Mouse (Mus musculus): ENCODE data around the gene Rsg1. TPM values are rescaled to one million over a fixed set of nuclear protein-coding genes. Genes with fewer than 3 reads are reported as not detected.

Rsg1 gene
- total and polyA plus RNA-seq, 3 experiments: 1.1 to 4.5 (median 3.2) TPM

GRCm38 (mm10) chr4:141271721-141272120 is 58.0 kb downstream of the Rsg1 start:
- Histone ChIP-seq H3K9ac (ENCODE audit: insufficient read depth, low read depth) (no peak overlapping the region), H3K9me3 (replicated peaks; ENCODE audit: low read length) (peaks cover 14% of the 10 kb centered on the region), H3K36me3 (replicated peaks in 1 of 2; ENCODE audit: control insufficient read depth in 1 of 2, insufficient read depth in 1 of 2, low read length in 1 of 2) (no peaks in the 10 kb centered on the region), H3K79me2 (replicated peaks; ENCODE audit: control insufficient read depth, extremely low read depth, insufficient read depth, poor library complexity, severe bottlenecking) (no peaks in the 10 kb centered on the region), H3K4me3 (replicated peaks in 1 of 3; ENCODE audit: low read depth in 2 of 3, low read length in 2 of 3, poor library complexity in 1 of 3) (no peak overlapping the region), H3K27ac (ENCODE audit: insufficient read depth, low read depth) (no peak overlapping the region), H3K4me1 (ENCODE audit: control insufficient read depth in 1 of 2, insufficient read depth in 2 of 2) (peaks cover 6 to 23% of the 10 kb centered on the region in 2 experiments), H3K27me3 (replicated peaks) (peaks cover 38% of the 10 kb centered on the region), H3K4me2 (ENCODE audit: insufficient read depth, low read depth, poor library complexity, severe bottlenecking) (no peak overlapping the region)
- no peak for DNase-seq (ENCODE audit: extremely low read depth)
- TF ChIP-seq TBP (conservative IDR thresholded peaks at IDR 0.05; ENCODE audit: low read depth, low read length): no peak
- no peak for TF ChIP-seq BHLHE40 (IDR thresholded peaks at IDR 0.05; ENCODE audit: low read depth, low read length)
- TF ChIP-seq RAD21 (IDR thresholded peaks at IDR 0.05; ENCODE audit: low read depth, low read length): no peak
- dilution Hi-C loops (cut with MboI; ENCODE audit: extremely low pct_ligation_motif_present, extremely low pct_unique_long_range_greater_than_20kb, low sequenced_read_pairs) (no loop called here), in situ Hi-C loops (cut with MboI; ENCODE audit: low pct_ligation_motif_present, low pct_unique_long_range_greater_than_20kb, low sequenced_read_pairs) (no loop called here)

- peaks cover 14% of the 10 kb centered on the region for H3K9me3 ChIP-seq (replicated peaks; ENCODE audit: low read length)
- H3K36me3 ChIP-seq (replicated peaks in 1 of 2; ENCODE audit: control insufficient read depth in 1 of 2, insufficient read depth in 1 of 2, low read length in 1 of 2): no peaks in the 10 kb centered on the region
- H3K4me3 ChIP-seq (replicated peaks in 1 of 3; ENCODE audit: low read depth in 2 of 3, low read length in 2 of 3, poor library complexity in 1 of 3): peak overlapping the region in 2 of 3 experiments; percentile 0 to 24
- H3K27me3 ChIP-seq (replicated peaks): peaks cover 49% of the 10 kb centered on the region
- dilution Hi-C loops (cut with MboI; ENCODE audit: extremely low pct_ligation_motif_present, extremely low pct_unique_long_range_greater_than_20kb, low sequenced_read_pairs) (no loop called here), in situ Hi-C loops (cut with MboI; ENCODE audit: low pct_ligation_motif_present, low pct_unique_long_range_greater_than_20kb, low sequenced_read_pairs) (no loop called here)
- peak overlapping the region; percentile 60 for H3K4me2 ChIP-seq (ENCODE audit: insufficient read depth, low read depth, poor library complexity, severe bottlenecking)
- DNase-seq (ENCODE audit: extremely low read depth): peak; percentile 49
- no peaks in the 10 kb centered on the region for H3K79me2 ChIP-seq (replicated peaks; ENCODE audit: control insufficient read depth, extremely low read depth, insufficient read depth, poor library complexity, severe bottlenecking)
- H3K4me1 ChIP-seq (ENCODE audit: control insufficient read depth in 1 of 2, insufficient read depth in 2 of 2): peaks cover 9 to 33% of the 10 kb centered on the region in 2 experiments
- no peak overlapping the region; the same call in 1 of the 2 replicates for H3K9ac ChIP-seq (ENCODE audit: insufficient read depth, low read depth)
- no peak overlapping the region for H3K27ac ChIP-seq (ENCODE audit: insufficient read depth, low read depth)
- TF ChIP-seq CTCF (conservative IDR thresholded peaks at IDR 0.05 in 1 of 2, IDR thresholded peaks at IDR 0.05 in 1 of 2; ENCODE audit: low read depth in 2 of 2, low read length in 2 of 2) (no peak), ZC3H11A (IDR thresholded peaks at IDR 0.05; ENCODE audit: low read depth, low read length) (no peak), SIN3A (IDR thresholded peaks at IDR 0.05; ENCODE audit: low read length) (no peak), UBTF (IDR thresholded peaks at IDR 0.05; ENCODE audit: low read depth, low read length) (no peak), MAX (IDR thresholded peaks at IDR 0.05; ENCODE audit: low read length) (no peak), E2F4 (IDR thresholded peaks at IDR 0.05; ENCODE audit: insufficient replicate concordance, low read depth, low read length) (no peak), USF2 (conservative IDR thresholded peaks at IDR 0.05; ENCODE audit: low read depth, low read length) (no peak), MEF2A (IDR thresholded peaks at IDR 0.05; ENCODE audit: borderline replicate concordance, low read depth, low read length) (no peak), MAZ (IDR thresholded peaks at IDR 0.05; ENCODE audit: low read depth, low read length) (no peak)
Observed at GRCm38 (mm10) chr4:141272878-141273277, 59.1 kb downstream of the Rsg1 start.

DNA sequence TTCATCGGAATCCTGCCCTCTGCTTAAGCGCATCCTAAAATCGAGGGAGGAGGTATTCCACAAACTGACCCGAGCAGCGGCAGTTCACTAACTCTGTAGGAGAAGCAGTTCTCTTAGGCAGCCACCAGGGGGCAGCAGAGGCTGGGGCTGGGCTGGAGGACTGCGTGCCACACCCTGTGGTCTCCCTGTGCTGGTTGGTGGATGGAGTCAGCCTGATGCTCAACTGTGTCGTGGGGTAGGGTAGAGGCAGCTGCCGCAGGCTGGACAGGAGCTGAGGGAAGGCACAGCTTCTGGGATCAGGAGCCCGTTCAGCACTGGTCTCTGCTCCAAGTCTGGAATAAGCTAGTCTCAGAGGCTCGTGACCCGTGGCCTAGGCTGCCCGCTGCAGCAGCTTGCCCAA is 59.5 kb downstream of the Rsg1 start:
- no peaks in the 10 kb centered on the region for H3K79me2 ChIP-seq (replicated peaks; ENCODE audit: control insufficient read depth, extremely low read depth, insufficient read depth, poor library complexity, severe bottlenecking)
- H3K27me3 ChIP-seq (replicated peaks): peaks cover 53% of the 10 kb centered on the region
- H3K4me2 ChIP-seq (ENCODE audit: insufficient read depth, low read depth, poor library complexity, severe bottlenecking): peak overlapping the region; percentile 60
- H3K4me1 ChIP-seq (ENCODE audit: control insufficient read depth in 1 of 2, insufficient read depth in 2 of 2): peaks cover 10 to 36% of the 10 kb centered on the region in 2 experiments
- peak overlapping the region in 2 of 3 experiments; percentile 0 to 24 for H3K4me3 ChIP-seq (replicated peaks in 1 of 3; ENCODE audit: low read depth in 2 of 3, low read length in 2 of 3, poor library complexity in 1 of 3)
- peaks cover 10% of the 10 kb centered on the region for H3K9me3 ChIP-seq (replicated peaks; ENCODE audit: low read length)
- no peak overlapping the region; the same call in 1 of the 2 replicates for H3K9ac ChIP-seq (ENCODE audit: insufficient read depth, low read depth)
- in situ Hi-C loops (cut with MboI; ENCODE audit: low pct_ligation_motif_present, low pct_unique_long_range_greater_than_20kb, low sequenced_read_pairs): no loop called here
- dilution Hi-C loops (cut with MboI; ENCODE audit: extremely low pct_ligation_motif_present, extremely low pct_unique_long_range_greater_than_20kb, low sequenced_read_pairs): no loop called here
- no peaks in the 10 kb centered on the region for H3K36me3 ChIP-seq (replicated peaks in 1 of 2; ENCODE audit: control insufficient read depth in 1 of 2, insufficient read depth in 1 of 2, low read length in 1 of 2)
- peak; percentile 82 for DNase-seq (ENCODE audit: extremely low read depth)
- no peak overlapping the region for H3K27ac ChIP-seq (ENCODE audit: insufficient read depth, low read depth)
- TF ChIP-seq MYC (IDR thresholded peaks at IDR 0.05; ENCODE audit: low read depth, low read length) (no peak), ZNF384 (IDR thresholded peaks at IDR 0.05; ENCODE audit: low read depth, low read length) (no peak), PAX5 (IDR thresholded peaks at IDR 0.05; ENCODE audit: low read length) (no peak), ELF1 (IDR thresholded peaks at IDR 0.05; ENCODE audit: low read depth, low read length) (peak; percentile 36; the same call in 1 of the 2 replicates), USF1 (IDR thresholded peaks at IDR 0.05; ENCODE audit: low read depth, low read length) (no peak), NELFE (IDR thresholded peaks at IDR 0.05; ENCODE audit: low read depth, low read length) (peak; percentile 42; the same call in 1 of the 2 replicates), JUND (conservative IDR thresholded peaks at IDR 0.05; ENCODE audit: low read depth, low read length) (no peak), CHD2 (IDR thresholded peaks at IDR 0.05; ENCODE audit: low read length) (no peak), MEF2A (IDR thresholded peaks at IDR 0.05; ENCODE audit: borderline replicate concordance, low read depth, low read length) (no peak), MAFK (IDR thresholded peaks at IDR 0.05; ENCODE audit: insufficient replicate concordance, low read length) (no peak), ZC3H11A (IDR thresholded peaks at IDR 0.05; ENCODE audit: low read depth, low read length) (peak; percentile 84), MAZ (IDR thresholded peaks at IDR 0.05; ENCODE audit: low read depth, low read length) (no peak), GABPA (IDR thresholded peaks at IDR 0.05; ENCODE audit: insufficient replicate concordance, low read depth, low read length) (no peak), ZKSCAN1 (IDR thresholded peaks at IDR 0.05; ENCODE audit: borderline replicate concordance, low read depth, low read length) (no peak), CTCF (conservative IDR thresholded peaks at IDR 0.05 in 1 of 2, IDR thresholded peaks at IDR 0.05 in 1 of 2; ENCODE audit: low read depth in 2 of 2, low read length in 2 of 2) (peak; percentile 75 to 99), POLR2AphosphoS2 (IDR thresholded peaks at IDR 0.05; ENCODE audit: low read depth, low read length) (no peak), E2F4 (IDR thresholded peaks at IDR 0.05; ENCODE audit: insufficient replicate concordance, low read depth, low read length) (no peak), RCOR1 (conservative IDR thresholded peaks at IDR 0.05; ENCODE audit: low read depth, low read length) (no peak)
